ENCODE assay signal across 14 mouse cellular contexts in the genomic region with DNA sequence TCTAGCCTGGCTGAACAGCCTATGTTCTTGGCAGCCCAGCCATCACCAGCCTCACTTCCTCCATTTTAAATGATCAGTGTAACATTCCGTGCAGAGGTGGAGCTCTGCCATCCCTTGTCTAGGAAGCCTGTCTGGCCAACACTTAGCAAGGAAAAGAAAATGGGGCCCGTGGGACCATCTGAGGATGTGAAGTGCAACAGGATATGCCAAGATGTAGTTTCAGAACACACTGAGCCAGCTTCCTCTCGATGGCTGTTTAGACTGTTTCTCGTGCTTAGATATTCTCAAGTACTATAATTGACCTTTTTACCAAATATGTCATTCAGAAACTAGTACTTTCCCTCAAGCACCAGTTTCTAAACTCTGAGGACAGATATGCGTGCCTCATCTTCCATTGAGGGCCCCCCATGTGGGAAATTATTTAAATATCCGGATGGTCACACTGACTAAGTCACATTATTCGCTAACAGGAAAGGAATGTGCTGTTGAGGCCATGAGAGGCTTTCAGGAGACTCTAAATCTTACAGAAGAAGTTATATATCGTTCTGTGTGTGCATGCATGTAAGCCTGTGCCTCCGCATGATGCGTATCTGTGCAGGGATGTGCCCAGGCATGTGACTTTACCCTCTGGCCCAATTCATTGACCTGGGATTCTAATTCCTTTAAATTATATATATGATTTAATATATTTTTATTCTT. TPM values are rescaled to one million over a fixed set of nuclear protein-coding genes. Genes with fewer than 3 reads are reported as not detected.
DNase-seq lines count a peak whose midpoint lies in the region; ATAC-seq and TF ChIP-seq lines count a peak whose summit lies in the region.
"Had no signal": no experiment of that assay in that cellular context is flagged by ENCODE, and none has a peak within 500 bp of the region (broad histone marks: within the 10 kb centered on the region; RNA-seq: fewer than 3 reads in every experiment).

No protein-coding gene starts in this region.

- H3K4me1 ChIP-seq in megakaryocyte, embryonic 14.5 days: peaks cover 60% of the 10 kb centered on the region
- H3K4me1 ChIP-seq in bone marrow, adult 2 months (ENCODE audit: control insufficient read depth, insufficient read depth, low read length): peaks cover 5% of the 10 kb centered on the region
- H3K4me1 ChIP-seq in limb, embryonic 14.5 days (ENCODE audit: control insufficient read depth, insufficient read depth, low read length): peaks cover 8% of the 10 kb centered on the region
- H3K4me1 ChIP-seq: intestine, embryonic 15.5 days; liver, embryonic 13.5 days; midbrain, embryonic 10.5 days had no signal

- no peak for ATAC-seq in megakaryocyte, adult 5-6 weeks (ENCODE audit: poor library complexity, severe bottlenecking)
- ATAC-seq in limb, embryonic 14.5 days (ENCODE audit: low FRiP score, low read depth): peak; percentile 77
- ATAC-seq: forebrain, embryonic 14.5 days; intestine, embryonic 15.5 days had no signal

- peaks cover 3% of the 10 kb centered on the region; the same call in 1 of the 2 replicates for H3K9me3 ChIP-seq in megakaryocyte, embryonic 14.5 days
- no peaks in the 10 kb centered on the region for H3K9me3 ChIP-seq in limb, embryonic 14.5 days (ENCODE audit: control insufficient read depth, low read length)
- H3K9me3 ChIP-seq: heart, embryonic 10.5 days; intestine, embryonic 15.5 days; liver, embryonic 13.5 days; midbrain, embryonic 10.5 days had no signal

- TF ChIP-seq CTCF in bone marrow, adult 2 months (IDR thresholded peaks at IDR 0.05; ENCODE audit: control insufficient read depth, insufficient read depth, low read length): no peak

- 60% methylated on average over 10 of the region's 10 CpGs for WGBS in bone marrow, adult 2 months
- 61% methylated on average over 10 of the region's 10 CpGs for WGBS in limb, embryonic 14.5 days

- H3K9ac ChIP-seq in limb, embryonic 14.5 days (ENCODE audit: low read depth, low read length, severe bottlenecking): no peak overlapping the region
- H3K9ac ChIP-seq: intestine, embryonic 15.5 days; liver, embryonic 13.5 days had no signal

- peak; percentile 28 for DNase-seq in embryo, embryonic 10 days (ENCODE audit: low spot score)
- no peak for DNase-seq in embryo, embryonic 9.5 days (ENCODE audit: extremely low spot score)
- peak; percentile 80 for DNase-seq in limb, embryonic 14.5 days (ENCODE audit: low spot score)
- DNase-seq in frontal cortex, postnatal 10 days (ENCODE audit: low spot score in 2 of 2): no peak
- DNase-seq in cerebellum, postnatal 10 days: no peak
- DNase-seq: liver, embryonic 13.5 days had no signal

- 0 out of 2 replicates have a peak overlapping the region, but pooled peaks have one; percentile 2 for H3K27ac ChIP-seq in bone marrow, adult 2 months (ENCODE audit: control insufficient read depth, insufficient read depth, low read depth, low read length, poor library complexity)
- peak overlapping the region; percentile 48; the same call in 1 of the 2 replicates for H3K27ac ChIP-seq in limb, embryonic 14.5 days (replicated peaks; ENCODE audit: low read depth, low read length)
- H3K27ac ChIP-seq: heart, embryonic 10.5 days; intestine, embryonic 15.5 days; liver, embryonic 13.5 days; midbrain, embryonic 10.5 days had no signal

- TF ChIP-seq POLR2A in bone marrow, adult 2 months (IDR thresholded peaks at IDR 0.05; ENCODE audit: borderline replicate concordance, control insufficient read depth, low read depth, low read length): no peak
- no peak for TF ChIP-seq POLR2A in limb, embryonic 14.5 days (IDR thresholded peaks at IDR 0.05; ENCODE audit: borderline replicate concordance, extremely low read depth, insufficient read depth, insufficient read length)

- peak overlapping the region; percentile 28 for H3K4me3 ChIP-seq in megakaryocyte, embryonic 14.5 days (replicated peaks)
- no peak overlapping the region for H3K4me3 ChIP-seq in bone marrow, adult 2 months (replicated peaks; ENCODE audit: control insufficient read depth, low read depth, low read length)
- no peak overlapping the region for H3K4me3 ChIP-seq in limb, embryonic 14.5 days (replicated peaks; ENCODE audit: low read length)
- H3K4me3 ChIP-seq: heart, embryonic 10.5 days; intestine, embryonic 15.5 days; liver, embryonic 13.5 days; midbrain, embryonic 10.5 days had no signal

- H3K4me2 ChIP-seq in limb, embryonic 14.5 days (replicated peaks; ENCODE audit: low read depth, low read length, severe bottlenecking): no peak overlapping the region
- H3K4me2 ChIP-seq: intestine, embryonic 15.5 days; liver, embryonic 13.5 days had no signal

- peaks cover 4% of the 10 kb centered on the region for H3K36me3 ChIP-seq in megakaryocyte, embryonic 14.5 days (replicated peaks; ENCODE audit: low read length)
- H3K36me3 ChIP-seq in limb, embryonic 14.5 days (ENCODE audit: control insufficient read depth, insufficient read depth, low read length): no peaks in the 10 kb centered on the region
- H3K36me3 ChIP-seq: heart, embryonic 10.5 days; intestine, embryonic 15.5 days; liver, embryonic 13.5 days; midbrain, embryonic 10.5 days had no signal

- no peaks in the 10 kb centered on the region for H3K27me3 ChIP-seq in megakaryocyte, embryonic 14.5 days (replicated peaks)
- no peaks in the 10 kb centered on the region for H3K27me3 ChIP-seq in limb, embryonic 14.5 days (ENCODE audit: control insufficient read depth, insufficient read depth, low read length)
- H3K27me3 ChIP-seq: intestine, embryonic 15.5 days; liver, embryonic 13.5 days had no signal

RNA-seq across cellular contexts. Expression of gene Lrmp, which starts 11.1 kb away (rescaled TPM):
- polyA plus RNA-seq in megakaryocyte, embryonic 14.5 days (2012; ENCODE audit: insufficient read depth, low replicate concordance): 69.2 and 175 TPM in 2 replicates
- 41.7 and 44.5 TPM in 2 replicates for total RNA-seq in megakaryocyte, adult 5-6 weeks (2015)
- 87.5 and 92.7 TPM in 2 replicates for total RNA-seq in megakaryocyte, adult 5-6 weeks (2017)
- polyA plus RNA-seq in bone marrow, adult 2 months (2011; ENCODE audit: insufficient read depth, insufficient read length, low replicate concordance, missing spikeins): 98.9 and 193 TPM in 2 replicates
- polyA plus RNA-seq in limb, embryonic 14.5 days (2012; rRNA removed): 5.5 TPM in 2 replicates
- 4.3 and 5.5 TPM in 2 replicates for polyA plus RNA-seq in limb, embryonic 14.5 days (2014; fragmentation: Nextera tagmentation; extraction: Ambion mirVana)
- polyA plus RNA-seq: C2C12 had no signal

RNA-seq across cellular contexts. Expression of gene Bcat1, which starts 28.4 kb away (rescaled TPM):
- 0.81 TPM in 1 of 2 replicates, not detected in the other for polyA plus RNA-seq in megakaryocyte, embryonic 14.5 days (2012; ENCODE audit: insufficient read depth, low replicate concordance)
- 0.25 TPM in 1 of 2 replicates, not detected in the other for total RNA-seq in megakaryocyte, adult 5-6 weeks (2015)
- total RNA-seq in megakaryocyte, adult 5-6 weeks (2017): 0.24 TPM in 1 of 2 replicates, not detected in the other
- polyA plus RNA-seq in bone marrow, adult 2 months (2011; ENCODE audit: insufficient read depth, insufficient read length, low replicate concordance, missing spikeins): 1.9 and 20.3 TPM in 2 replicates
- 10.9 and 11.6 TPM in 2 replicates for polyA plus RNA-seq in limb, embryonic 14.5 days (2012; rRNA removed)
- 30.4 and 34.0 TPM in 2 replicates for polyA plus RNA-seq in limb, embryonic 14.5 days (2014; fragmentation: Nextera tagmentation; extraction: Ambion mirVana)

Comparison
In these comparisons a context has a peak if more than half of its experiments do, and no peak if none do; other contexts are left out.
1. DNase-seq: peak in embryo, embryonic 10 days (single experiment) and limb, embryonic 14.5 days (single experiment); none in embryo, embryonic 9.5 days (single experiment), frontal cortex, postnatal 10 days (0 of 2) and cerebellum, postnatal 10 days (0 of 2).
2. RNA of gene Lrmp, which starts 11.1 kb away (polyA plus RNA-seq): 98.9 to 193 TPM in bone marrow, adult 2 months and 69.2 to 175 TPM in megakaryocyte, embryonic 14.5 days; 4.3 to 5.5 TPM in limb, embryonic 14.5 days; every median in the first group is over 10 times any median in the second.